Mouse (Mus musculus) embryonic stem cell, embryonic (primary cell): Measurements from ENCODE around the gene Hspd1.

ENCODE experiments used
- CTCF ChIA-PET, 4 experiments: fragments of 300-600 bp in 2 of 4; fragments of 350-600 bp in 2 of 4; sonication (Branson Sonifier 250); formaldehyde crosslinking; loops; one replicate each; lab custom pipeline; 2022; ENCODE audit warnings: inconsistent platforms in 2 of 4; lab: Charles Lee
- POLR2A ChIA-PET, 4 experiments: fragments of 300-600 bp in 2 of 4; fragments of 350-600 bp in 2 of 4; sonication (Branson Sonifier 250); formaldehyde crosslinking; loops; one replicate each; lab custom pipeline; 2022; ENCODE audit warnings: antibody characterized with exemption in 4 of 4, inconsistent platforms in 1 of 4; lab: Charles Lee

Gene Hspd1

DNA sequence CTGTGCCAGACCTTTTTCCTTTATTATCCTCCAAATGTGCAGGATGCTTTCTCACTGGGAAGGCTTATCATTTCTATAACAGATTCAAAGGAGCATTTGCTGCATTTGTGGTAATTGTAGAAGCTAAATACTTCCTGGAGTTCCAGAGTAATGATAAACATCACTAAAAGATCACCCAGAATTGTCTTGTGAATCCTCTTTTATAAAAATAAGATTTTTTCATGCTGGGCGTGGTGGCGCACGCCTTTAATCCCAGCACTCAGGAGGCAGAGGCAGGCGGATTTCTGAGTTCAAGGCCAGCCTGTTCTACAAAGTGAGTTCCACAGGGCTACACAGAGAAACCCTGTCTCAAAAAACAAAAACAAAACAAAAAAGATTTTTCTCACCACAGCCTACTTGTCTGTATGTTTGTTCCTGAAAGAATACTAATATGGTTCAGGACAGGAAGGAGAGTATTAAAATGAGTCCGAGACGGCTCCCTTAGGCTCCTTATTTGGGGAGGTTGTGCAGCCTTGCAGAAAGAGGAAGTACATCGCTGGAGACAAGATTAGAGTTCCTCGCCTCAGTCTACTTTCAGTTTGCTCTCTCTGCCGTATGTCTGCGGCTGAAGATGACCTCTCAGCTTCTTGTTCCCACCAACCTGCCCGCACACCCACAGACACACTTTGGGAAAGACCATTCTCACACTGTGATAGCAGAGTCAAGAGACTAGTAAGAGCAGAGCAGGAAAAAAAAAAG, 59.4 kb downstream of the Hspd1 start:
- CTCF ChIA-PET: interaction anchor here in 2 of 4 experiments (0.5 to 0.6 kb wide), 2 partner anchors 106 to 418 kb away, joined by 3 read pairs; no protein-coding TSS in a partner anchor
- POLR2A ChIA-PET: interaction anchor here in 3 of 4 experiments (0.5 to 2.9 kb wide), 30 partner anchors 8 to 181 kb away, joined by 3 to 20 read pairs (median 3); partner anchors contain the start of genes Coq10b (in 3 of the 3) and Mob4 (in 2 of the 3)

DNA sequence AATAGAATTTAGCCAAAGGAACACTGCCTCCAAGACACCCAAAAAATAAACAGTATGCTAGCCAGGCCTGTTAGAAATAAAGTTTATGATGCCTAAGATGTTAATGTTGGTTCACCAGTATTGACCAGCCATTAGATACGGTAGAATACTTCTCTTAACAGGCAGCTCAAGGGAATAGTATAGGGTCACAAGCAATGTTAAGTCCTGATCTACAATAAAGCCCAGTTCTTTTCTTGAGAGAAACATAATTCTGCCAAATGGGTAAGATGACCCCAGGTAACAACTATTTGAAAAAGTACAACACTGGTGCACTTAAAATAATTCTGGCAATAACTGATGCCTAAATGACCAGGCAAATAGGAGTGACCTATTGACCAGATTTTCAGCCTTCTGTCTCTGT, 60.1 kb downstream of the Hspd1 start:
- ChIA-PET POLR2A (interaction anchor here in 2 of 4 experiments (0.5 to 2.9 kb wide), 12 partner anchors 8 to 103 kb away, joined by 3 to 20 read pairs (median 6); partner anchors contain the start of genes Mob4 (in 2 of the 2) and Coq10b (in 1 of the 2)), CTCF (no interaction called here)
